Mouse (Mus musculus) megakaryocyte, embryonic 14.5 days (primary cell): ENCODE data around the gene Lrrc37a. TPM values are rescaled to one million over a fixed set of nuclear protein-coding genes. Genes with fewer than 3 reads are reported as not detected.
A peak's percentile ranks its signal among the peaks of the same experiment; 100 is the strongest.

ENCODE experiments used
- H3K27me3 ChIP-seq: replicated peaks from 2 replicates; pipeline ENCODE3; 2012; ENCODE audit warnings: inconsistent platforms
- H3K36me3 ChIP-seq: replicated peaks from 2 replicates; pipeline ENCODE3; 2012; ENCODE audit warnings: low read length, inconsistent platforms, mixed read lengths
- H3K4me1 ChIP-seq: 2 replicates; pipeline ENCODE4 v1.6.1; 2012; ENCODE audit warnings: inconsistent platforms
- H3K4me3 ChIP-seq: replicated peaks from 2 replicates; pipeline ENCODE3; 2012; ENCODE audit warnings: moderate library complexity, mild to moderate bottlenecking, inconsistent platforms
- H3K9me3 ChIP-seq: 2 replicates; pipeline ENCODE4 v1.6.1; 2012; ENCODE audit warnings: inconsistent platforms
- FLI1 ChIP-seq: IDR thresholded peaks from 2 replicates; pipeline ENCODE4 v1.6.1; 2012; ENCODE audit warnings: low read length, inconsistent platforms, mixed read lengths
- GATA1 ChIP-seq: IDR thresholded peaks from 3 replicates; pipeline ENCODE4 v1.6.1; 2012; ENCODE audit warnings: mixed read lengths, low read length, inconsistent platforms, borderline replicate concordance
- polyA plus RNA-seq: library from polyadenylated mRNA; stranded (reverse); fragments of >175 nt; gene quantifications from 2 replicates; pipeline ENCODE4 v1.2.3, GENCODE M21; 2012; ENCODE audit warnings: low replicate concordance; ENCODE audit not compliant: insufficient read depth

The Lrrc37a gene
- polyA plus RNA-seq, 1 experiment, result not detected

DNA sequence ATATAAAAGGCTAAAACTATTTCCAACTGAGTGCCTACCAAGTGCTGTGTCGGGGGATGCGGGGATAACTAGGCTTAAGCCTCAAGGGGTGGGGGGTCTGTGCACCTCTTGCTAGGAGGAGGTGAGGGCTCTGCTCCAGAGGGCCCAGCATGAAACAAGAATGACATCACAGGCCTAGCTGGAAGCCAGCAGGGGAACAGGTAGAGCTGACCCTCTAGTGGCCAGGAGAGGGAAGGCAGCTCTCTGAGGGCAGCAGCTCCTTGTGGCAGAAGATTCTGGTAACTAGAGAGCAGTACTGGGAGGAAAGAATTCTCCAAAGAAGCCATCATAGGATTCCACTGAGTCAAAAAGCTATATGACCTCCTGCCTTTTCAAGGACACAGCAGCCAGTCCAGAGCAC is 102.2 kb downstream of the Lrrc37a start:
- H3K4me1 ChIP-seq, result peaks cover 22% of the 10 kb centered on the region
- no peaks in the 10 kb centered on the region for H3K9me3 ChIP-seq
- peaks cover 78% of the 10 kb centered on the region for H3K36me3 ChIP-seq
- no peaks in the 10 kb centered on the region for H3K27me3 ChIP-seq
- H3K4me3 ChIP-seq, result peak overlapping the region; percentile 47
- TF ChIP-seq FLI1 (no peak), GATA1 (no peak)

Other genes with a start within 250 kb of the Lrrc37a start
- 1.0 and 2.3 TPM in 2 replicates for gene Map3k14, start 237.1 kb downstream of the Lrrc37a start, polyA plus RNA-seq
- gene Arhgap27, start 140.9 kb downstream of the Lrrc37a start, polyA plus RNA-seq, result 4.9 TPM in 1 of 2 replicates, not detected in the other
- 8.1 and 12.1 TPM in 2 replicates for gene Plekhm1, start 91.9 kb downstream of the Lrrc37a start, polyA plus RNA-seq
- not detected in 2 replicates for gene Gm884, start 116.5 kb upstream of the Lrrc37a start, polyA plus RNA-seq
- gene Lyzl6, start 134.3 kb upstream of the Lrrc37a start, polyA plus RNA-seq, result not detected in 2 replicates
- gene Rprml, start 145.0 kb upstream of the Lrrc37a start, polyA plus RNA-seq, result not detected in 2 replicates
- gene Gosr2, start 193.3 kb upstream of the Lrrc37a start, polyA plus RNA-seq, result 4.5 and 7.8 TPM in 2 replicates
- gene Wnt9b, start 245.2 kb upstream of the Lrrc37a start, polyA plus RNA-seq, result not detected in 2 replicates